Mouse (Mus musculus) heart, embryonic 10.5 days (tissue): ENCODE results near the gene Ccz1. TPM values are rescaled to one million over a fixed set of nuclear protein-coding genes. Genes with fewer than 3 reads are reported as not detected.

Experiments
- DNase-seq: peaks from one replicate; pipeline ENCODE4 v3.0.0-alpha.2; 2017; ENCODE audit warnings: low spot score
- H3K27ac ChIP-seq: fragments of 300-500 bp; sonication (generic); 2 replicates; pipeline ENCODE4 v1.5.1; 2016; ENCODE audit warnings: mild to moderate bottlenecking
- H3K27me3 ChIP-seq: fragments of 300-500 bp; sonication (generic); 2 replicates; pipeline ENCODE4 v1.6.1; 2016; ENCODE audit warnings: mild to moderate bottlenecking; ENCODE audit not compliant: poor library complexity, insufficient read depth, severe bottlenecking
- H3K36me3 ChIP-seq: fragments of 300-500 bp; sonication (generic); 2 replicates; pipeline ENCODE4 v1.6.1; 2016; ENCODE audit warnings: mild to moderate bottlenecking, moderate library complexity
- H3K4me1 ChIP-seq: fragments of 300-500 bp; sonication (generic); 2 replicates; pipeline ENCODE4 v1.6.1; 2016; ENCODE audit warnings: mild to moderate bottlenecking
- H3K4me3 ChIP-seq: fragments of 300-500 bp; sonication (generic); 2 replicates; pipeline ENCODE4 v1.5.1; 2016; ENCODE audit warnings: mild to moderate bottlenecking, moderate library complexity
- H3K9me3 ChIP-seq: fragments of 300-500 bp; sonication (generic); 2 replicates; pipeline ENCODE4 v1.6.1; 2016; ENCODE audit warnings: mild to moderate bottlenecking, moderate library complexity
- WGBS: fragments of 180-500 bp; shearing (Covaris S2); methylation state at CpG from one replicate; pipeline ENCODE4 v1.1.7; 2016; 5-methylcytosine and 5-hydroxymethylcytosine counted together
- polyA plus RNA-seq: library from polyadenylated mRNA; unstranded; fragments of >200 nt; fragmentation: Nextera tagmentation; extraction: Ambion mirVana; gene quantifications from 2 replicates; pipeline ENCODE4 v1.2.1, GENCODE M21; 2016

Gene Ccz1
- polyA plus RNA-seq = 62.0 and 84.6 TPM in 2 replicates

GRCm38 (mm10) chr5:144014551-144015311, at the start of gene Ccz1:
TSS of gene Ccz1 (minus strand) at chr5:144014877.
- Histone ChIP-seq H3K9me3 (no peaks in the 10 kb centered on the region), H3K4me1 (peaks cover 4% of the 10 kb centered on the region; the same call in 1 of the 2 replicates), H3K4me3 (peak within 1 kb of the TSS; percentile 91), H3K36me3 (peaks cover 24% of the 10 kb centered on the region), H3K27ac (peak within 1 kb of the TSS; percentile 94), H3K27me3 (no peaks in the 10 kb centered on the region)
- peak; percentile 95 for DNase-seq
- WGBS = 2% methylated on average over 47 of the region's 47 CpGs

- no peak for DNase-seq
- WGBS = 72% methylated on average over 5 of the region's 5 CpGs
Observed at GRCm38 (mm10) chr5:144064093-144064492, 49.4 kb upstream of the Ccz1 start.

GRCm38 (mm10) chr5:144054340-144054739, 39.7 kb upstream of the Ccz1 start:
- Histone ChIP-seq H3K4me1 (no peaks in the 10 kb centered on the region), H3K36me3 (no peaks in the 10 kb centered on the region), H3K27ac (no peak overlapping the region), H3K9me3 (no peaks in the 10 kb centered on the region), H3K27me3 (no peaks in the 10 kb centered on the region), H3K4me3 (no peak overlapping the region)
- DNase-seq = no peak
- WGBS = 80% methylated on average over 6 of the region's 6 CpGs

More at GRCm38 (mm10) chr5:144064093-144064492, 49.4 kb upstream of the Ccz1 start:
- no peak overlapping the region for H3K4me3 ChIP-seq
- no peaks in the 10 kb centered on the region for H3K27me3 ChIP-seq
- no peaks in the 10 kb centered on the region for H3K36me3 ChIP-seq
- no peaks in the 10 kb centered on the region for H3K9me3 ChIP-seq
- H3K4me1 ChIP-seq = no peaks in the 10 kb centered on the region
- H3K27ac ChIP-seq = no peak overlapping the region

- no peak overlapping the region for H3K27ac ChIP-seq
- no peaks in the 10 kb centered on the region for H3K27me3 ChIP-seq
- no peaks in the 10 kb centered on the region for H3K4me1 ChIP-seq
- no peak overlapping the region for H3K4me3 ChIP-seq
- no peak for DNase-seq
- no peaks in the 10 kb centered on the region for H3K9me3 ChIP-seq
- 47% methylated on average over 3 of the region's 3 CpGs for WGBS
- no peaks in the 10 kb centered on the region for H3K36me3 ChIP-seq
Observed at GRCm38 (mm10) chr5:144053450-144053849, 38.8 kb upstream of the Ccz1 start.

- no peaks in the 10 kb centered on the region for H3K4me1 ChIP-seq
- H3K27ac ChIP-seq = no peak overlapping the region
- H3K9me3 ChIP-seq = no peaks in the 10 kb centered on the region
- no peaks in the 10 kb centered on the region for H3K36me3 ChIP-seq
- H3K4me3 ChIP-seq = no peak overlapping the region
- no peak for DNase-seq
- no peaks in the 10 kb centered on the region for H3K27me3 ChIP-seq
Observed at GRCm38 (mm10) chr5:144051268-144051667, 36.6 kb upstream of the Ccz1 start.

GRCm38 (mm10) chr5:144049881-144050280, 35.2 kb upstream of the Ccz1 start:
- WGBS = 80% methylated on average over 3 of the region's 3 CpGs

GRCm38 (mm10) chr5:144047324-144047723, 32.6 kb upstream of the Ccz1 start:
- Histone ChIP-seq H3K27me3 (no peaks in the 10 kb centered on the region), H3K36me3 (no peaks in the 10 kb centered on the region), H3K9me3 (no peaks in the 10 kb centered on the region), H3K27ac (no peak overlapping the region), H3K4me3 (no peak overlapping the region), H3K4me1 (no peaks in the 10 kb centered on the region)
- no peak for DNase-seq
- 61% methylated on average over 13 of the region's 13 CpGs for WGBS

More at GRCm38 (mm10) chr5:144049881-144050280, 35.2 kb upstream of the Ccz1 start:
- no peaks in the 10 kb centered on the region for H3K4me1 ChIP-seq
- H3K27me3 ChIP-seq = no peaks in the 10 kb centered on the region
- H3K4me3 ChIP-seq = no peak overlapping the region
- H3K27ac ChIP-seq = no peak overlapping the region
- no peak for DNase-seq
- H3K36me3 ChIP-seq = no peaks in the 10 kb centered on the region
- no peaks in the 10 kb centered on the region for H3K9me3 ChIP-seq

GRCm38 (mm10) chr5:144043166-144043565, 28.5 kb upstream of the Ccz1 start:
- no peak overlapping the region for H3K27ac ChIP-seq
- no peaks in the 10 kb centered on the region for H3K9me3 ChIP-seq
- H3K27me3 ChIP-seq = no peaks in the 10 kb centered on the region
- H3K4me3 ChIP-seq = no peak overlapping the region
- no peaks in the 10 kb centered on the region for H3K4me1 ChIP-seq
- H3K36me3 ChIP-seq = no peaks in the 10 kb centered on the region
- 87% methylated on average over 11 of the region's 11 CpGs for WGBS
- no peak for DNase-seq

- DNase-seq = peak; percentile 81
- no peaks in the 10 kb centered on the region for H3K27me3 ChIP-seq
- no peak overlapping the region for H3K4me3 ChIP-seq
- H3K9me3 ChIP-seq = no peaks in the 10 kb centered on the region
- H3K36me3 ChIP-seq = no peaks in the 10 kb centered on the region
- H3K27ac ChIP-seq = no peak overlapping the region
- H3K4me1 ChIP-seq = no peaks in the 10 kb centered on the region
- 46% methylated on average over 11 of the region's 11 CpGs for WGBS
Observed at GRCm38 (mm10) chr5:144040720-144041364, 26.2 kb upstream of the Ccz1 start.

- DNase-seq = no peak
- no peaks in the 10 kb centered on the region for H3K27me3 ChIP-seq
- no peaks in the 10 kb centered on the region for H3K9me3 ChIP-seq
Observed at GRCm38 (mm10) chr5:144039886-144040285, 25.2 kb upstream of the Ccz1 start.

GRCm38 (mm10) chr5:144039156-144039675, 24.5 kb upstream of the Ccz1 start:
- no peaks in the 10 kb centered on the region for H3K36me3 ChIP-seq
- H3K9me3 ChIP-seq = no peaks in the 10 kb centered on the region
- H3K4me1 ChIP-seq = no peaks in the 10 kb centered on the region
- DNase-seq = no peak
- no peak overlapping the region for H3K27ac ChIP-seq
- 73% methylated on average over 9 of the region's 9 CpGs for WGBS
- no peaks in the 10 kb centered on the region for H3K27me3 ChIP-seq
- no peak overlapping the region for H3K4me3 ChIP-seq

More at GRCm38 (mm10) chr5:144039886-144040285, 25.2 kb upstream of the Ccz1 start:
- no peaks in the 10 kb centered on the region for H3K36me3 ChIP-seq
- no peak overlapping the region for H3K27ac ChIP-seq
- no peaks in the 10 kb centered on the region for H3K4me1 ChIP-seq
- H3K4me3 ChIP-seq = no peak overlapping the region
- WGBS = 89% methylated on average over 5 of the region's 5 CpGs

GRCm38 (mm10) chr5:144036952-144037351, 22.3 kb upstream of the Ccz1 start:
- Histone ChIP-seq H3K9me3 (no peaks in the 10 kb centered on the region), H3K27ac (no peak overlapping the region)
- 52% methylated on average over 17 of the region's 17 CpGs for WGBS

GRCm38 (mm10) chr5:144034567-144034966, 19.9 kb upstream of the Ccz1 start:
- WGBS = 52% methylated on average over 7 of the region's 7 CpGs
- H3K9me3 ChIP-seq = no peaks in the 10 kb centered on the region
- no peak for DNase-seq
- H3K27ac ChIP-seq = no peak overlapping the region
- H3K4me1 ChIP-seq = no peaks in the 10 kb centered on the region
- H3K4me3 ChIP-seq = no peak overlapping the region
- no peaks in the 10 kb centered on the region for H3K27me3 ChIP-seq
- H3K36me3 ChIP-seq = no peaks in the 10 kb centered on the region

More at GRCm38 (mm10) chr5:144036952-144037351, 22.3 kb upstream of the Ccz1 start:
- DNase-seq = no peak
- H3K4me3 ChIP-seq = no peak overlapping the region
- H3K27me3 ChIP-seq = no peaks in the 10 kb centered on the region
- H3K36me3 ChIP-seq = no peaks in the 10 kb centered on the region
- H3K4me1 ChIP-seq = no peaks in the 10 kb centered on the region
